Mouse (Mus musculus): ENCODE measurements around the gene Whrn. TPM values are rescaled to one million over a fixed set of nuclear protein-coding genes. Genes with fewer than 3 reads are reported as not detected.

Gene Whrn
- polyA plus RNA-seq, 1 experiment from 2014 or later: 5.9 TPM

- H3K9me3 ChIP-seq: no peaks in the 10 kb centered on the region; the same call in 1 of the 2 replicates
- H3K9ac ChIP-seq: no peak overlapping the region
- ATAC-seq (ENCODE audit: insufficient number of reproducible peaks, insufficient read depth, low FRiP score, low TSS enrichment, low read depth): no peak
- WGBS: 93% methylated on average over 7 of the region's 7 CpGs
- H3K4me3 ChIP-seq: no peak overlapping the region
- no peak overlapping the region for H3K4me2 ChIP-seq
- H3K27ac ChIP-seq: no peak overlapping the region
- peaks cover 21% of the 10 kb centered on the region for H3K4me1 ChIP-seq
- H3K27me3 ChIP-seq: no peaks in the 10 kb centered on the region
- H3K36me3 ChIP-seq: no peaks in the 10 kb centered on the region
Observed at GRCm38 (mm10) chr4:63441616-63442015, 54.2 kb downstream of the Whrn start.

GRCm38 (mm10) chr4:63440262-63440661, 55.5 kb downstream of the Whrn start:
- Histone ChIP-seq H3K27me3 (no peaks in the 10 kb centered on the region), H3K9ac (no peak overlapping the region; the same call in 1 of the 2 replicates), H3K4me1 (peaks cover 21% of the 10 kb centered on the region), H3K9me3 (no peaks in the 10 kb centered on the region; the same call in 1 of the 2 replicates), H3K36me3 (no peaks in the 10 kb centered on the region), H3K4me3 (no peak overlapping the region), H3K27ac (no peak overlapping the region), H3K4me2 (no peak overlapping the region)
- 48% methylated on average over 7 of the region's 7 CpGs for WGBS
- ATAC-seq (ENCODE audit: insufficient number of reproducible peaks, insufficient read depth, low FRiP score, low TSS enrichment, low read depth): no peak

GRCm38 (mm10) chr4:63437968-63438367, 57.8 kb downstream of the Whrn start:
- Histone ChIP-seq H3K9ac (no peak overlapping the region), H3K27ac (peak overlapping the region; percentile 41), H3K9me3 (no peaks in the 10 kb centered on the region; the same call in 1 of the 2 replicates), H3K4me1 (peaks cover 21% of the 10 kb centered on the region), H3K27me3 (no peaks in the 10 kb centered on the region), H3K4me2 (no peak overlapping the region), H3K4me3 (no peak overlapping the region), H3K36me3 (no peaks in the 10 kb centered on the region; the same call in 1 of the 2 replicates)
- WGBS: 78% methylated on average over 5 of the region's 5 CpGs
- ATAC-seq (ENCODE audit: insufficient number of reproducible peaks, insufficient read depth, low FRiP score, low TSS enrichment, low read depth): no peak

GRCm38 (mm10) chr4:63437119-63437815, 58.5 kb downstream of the Whrn start:
- H3K4me1 ChIP-seq: peaks cover 21% of the 10 kb centered on the region
- no peak overlapping the region for H3K4me2 ChIP-seq
- H3K9ac ChIP-seq: no peak overlapping the region
- H3K9me3 ChIP-seq: no peaks in the 10 kb centered on the region
- ATAC-seq (ENCODE audit: insufficient number of reproducible peaks, insufficient read depth, low FRiP score, low TSS enrichment, low read depth): peak; percentile 44; the same call in 1 of the 2 replicates
- peaks cover 5% of the 10 kb centered on the region; the same call in 1 of the 2 replicates for H3K36me3 ChIP-seq
- peak overlapping the region; percentile 41 for H3K27ac ChIP-seq
- H3K4me3 ChIP-seq: no peak overlapping the region
- WGBS: 44% methylated on average over 16 of the region's 16 CpGs
- no peaks in the 10 kb centered on the region for H3K27me3 ChIP-seq

GRCm38 (mm10) chr4:63435402-63435801, 60.4 kb downstream of the Whrn start:
- Histone ChIP-seq H3K9me3 (no peaks in the 10 kb centered on the region), H3K4me2 (no peak overlapping the region), H3K27ac (no peak overlapping the region), H3K9ac (no peak overlapping the region), H3K4me1 (peaks cover 23% of the 10 kb centered on the region), H3K36me3 (peaks cover 9% of the 10 kb centered on the region; the same call in 1 of the 2 replicates), H3K27me3 (no peaks in the 10 kb centered on the region), H3K4me3 (no peak overlapping the region)
- ATAC-seq (ENCODE audit: insufficient number of reproducible peaks, insufficient read depth, low FRiP score, low TSS enrichment, low read depth): no peak
- WGBS: 79% methylated on average over 9 of the region's 9 CpGs

GRCm38 (mm10) chr4:63431098-63431497, 64.7 kb downstream of the Whrn start:
- Histone ChIP-seq H3K27me3 (no peaks in the 10 kb centered on the region), H3K4me1 (peaks cover 20% of the 10 kb centered on the region), H3K9ac (no peak overlapping the region), H3K4me3 (no peak overlapping the region), H3K4me2 (no peak overlapping the region), H3K9me3 (no peaks in the 10 kb centered on the region), H3K36me3 (peaks cover 9% of the 10 kb centered on the region; the same call in 1 of the 2 replicates), H3K27ac (no peak overlapping the region)
- WGBS: 62% methylated on average over 5 of the region's 5 CpGs
- ATAC-seq (ENCODE audit: insufficient number of reproducible peaks, insufficient read depth, low FRiP score, low TSS enrichment, low read depth): no peak

GRCm38 (mm10) chr4:63430357-63430756, 65.4 kb downstream of the Whrn start:
- 36% methylated on average over 3 of the region's 3 CpGs for WGBS
- Histone ChIP-seq H3K36me3 (peaks cover 9% of the 10 kb centered on the region; the same call in 1 of the 2 replicates), H3K9me3 (no peaks in the 10 kb centered on the region), H3K27me3 (no peaks in the 10 kb centered on the region), H3K27ac (no peak overlapping the region), H3K4me3 (no peak overlapping the region), H3K4me1 (peaks cover 20% of the 10 kb centered on the region), H3K4me2 (no peak overlapping the region), H3K9ac (no peak overlapping the region)
- no peak for ATAC-seq (ENCODE audit: insufficient number of reproducible peaks, insufficient read depth, low FRiP score, low TSS enrichment, low read depth)

- Histone ChIP-seq H3K27ac (no peak overlapping the region), H3K4me2 (no peak overlapping the region), H3K4me3 (no peak overlapping the region), H3K9me3 (no peaks in the 10 kb centered on the region), H3K9ac (no peak overlapping the region), H3K27me3 (no peaks in the 10 kb centered on the region), H3K36me3 (no peaks in the 10 kb centered on the region), H3K4me1 (peaks cover 20% of the 10 kb centered on the region)
- 61% methylated on average over 8 of the region's 8 CpGs for WGBS
- 0 out of 2 replicates have a peak, but pooled peaks have one; percentile 22 for ATAC-seq (ENCODE audit: insufficient number of reproducible peaks, insufficient read depth, low FRiP score, low TSS enrichment, low read depth)
Observed at GRCm38 (mm10) chr4:63426308-63426707, 69.5 kb downstream of the Whrn start.

- no peak overlapping the region for H3K4me2 ChIP-seq
- no peak overlapping the region for H3K4me3 ChIP-seq
- H3K27ac ChIP-seq: no peak overlapping the region
- no peaks in the 10 kb centered on the region for H3K27me3 ChIP-seq
- H3K36me3 ChIP-seq: no peaks in the 10 kb centered on the region
- H3K4me1 ChIP-seq: peaks cover 15% of the 10 kb centered on the region
- ATAC-seq (ENCODE audit: insufficient number of reproducible peaks, insufficient read depth, low FRiP score, low TSS enrichment, low read depth): no peak
- no peaks in the 10 kb centered on the region for H3K9me3 ChIP-seq
- no peak overlapping the region for H3K9ac ChIP-seq
- WGBS: 31% methylated on average over 5 of the region's 5 CpGs
Observed at GRCm38 (mm10) chr4:63423811-63424210, 72.0 kb downstream of the Whrn start.

- Histone ChIP-seq H3K36me3 (no peaks in the 10 kb centered on the region), H3K27me3 (0 out of 2 replicates have a peak, but pooled peaks cover 2% of the 10 kb centered on the region), H3K4me3 (no peak overlapping the region), H3K9me3 (no peaks in the 10 kb centered on the region), H3K4me2 (no peak overlapping the region), H3K4me1 (peaks cover 15% of the 10 kb centered on the region), H3K9ac (no peak overlapping the region), H3K27ac (no peak overlapping the region)
- no peak for ATAC-seq (ENCODE audit: insufficient number of reproducible peaks, insufficient read depth, low FRiP score, low TSS enrichment, low read depth)
- WGBS: 54% methylated on average over 1 of the region's 1 CpGs
Observed at GRCm38 (mm10) chr4:63423231-63423630, 72.6 kb downstream of the Whrn start.

- Histone ChIP-seq H3K9me3 (no peaks in the 10 kb centered on the region), H3K9ac (no peak overlapping the region), H3K27ac (no peak overlapping the region; the same call in 1 of the 2 replicates), H3K27me3 (0 out of 2 replicates have a peak, but pooled peaks cover 3% of the 10 kb centered on the region), H3K36me3 (no peaks in the 10 kb centered on the region), H3K4me2 (no peak overlapping the region), H3K4me1 (peaks cover 13% of the 10 kb centered on the region), H3K4me3 (no peak overlapping the region)
- 52% methylated on average over 14 of the region's 14 CpGs for WGBS
- no peak for ATAC-seq (ENCODE audit: insufficient number of reproducible peaks, insufficient read depth, low FRiP score, low TSS enrichment, low read depth)
Observed at GRCm38 (mm10) chr4:63420143-63420920, 75.5 kb downstream of the Whrn start.
